Mouse (Mus musculus): ENCODE results near the gene Cactin. TPM values are rescaled to one million over a fixed set of nuclear protein-coding genes. Genes with fewer than 3 reads are reported as not detected.

The Cactin gene
- total RNA-seq, 2 experiments from 2014 or later = 10.5 to 24.7 TPM

GRCm38 (mm10) chr10:81295185-81295584 lies 25.7 kb upstream of the Cactin start:
- ATAC-seq (replicated peaks; ENCODE audit: low FRiP score, poor library complexity, severe bottlenecking) = no peak

- ATAC-seq (replicated peaks; ENCODE audit: low FRiP score, poor library complexity, severe bottlenecking) = no peak
Measured at GRCm38 (mm10) chr10:81297246-81297645, 23.7 kb upstream of the Cactin start.

- no peak for ATAC-seq (replicated peaks; ENCODE audit: low FRiP score, poor library complexity, severe bottlenecking)
Measured at GRCm38 (mm10) chr10:81297845-81298244, 23.1 kb upstream of the Cactin start.

- no peak for ATAC-seq (replicated peaks; ENCODE audit: low FRiP score, poor library complexity, severe bottlenecking)
Measured at GRCm38 (mm10) chr10:81298369-81299100, 22.4 kb upstream of the Cactin start.

- no peak for ATAC-seq (replicated peaks; ENCODE audit: low FRiP score, poor library complexity, severe bottlenecking)
Measured at GRCm38 (mm10) chr10:81299585-81300351, 21.1 kb upstream of the Cactin start.

GRCm38 (mm10) chr10:81300352-81300907 lies 20.5 kb upstream of the Cactin start:
- ATAC-seq (replicated peaks; ENCODE audit: low FRiP score, poor library complexity, severe bottlenecking) = no peak

GRCm38 (mm10) chr10:81301321-81301720 lies 19.6 kb upstream of the Cactin start:
- no peak for ATAC-seq (replicated peaks; ENCODE audit: low FRiP score, poor library complexity, severe bottlenecking)

GRCm38 (mm10) chr10:81302288-81302687 lies 18.6 kb upstream of the Cactin start:
- ATAC-seq (replicated peaks; ENCODE audit: low FRiP score, poor library complexity, severe bottlenecking) = no peak

- no peak for ATAC-seq (replicated peaks; ENCODE audit: low FRiP score, poor library complexity, severe bottlenecking)
Measured at GRCm38 (mm10) chr10:81302781-81303218, 18.1 kb upstream of the Cactin start.

GRCm38 (mm10) chr10:81303258-81303657 lies 17.6 kb upstream of the Cactin start:
- no peak for ATAC-seq (replicated peaks; ENCODE audit: low FRiP score, poor library complexity, severe bottlenecking)

GRCm38 (mm10) chr10:81303761-81304160 lies 17.1 kb upstream of the Cactin start:
- ATAC-seq (replicated peaks; ENCODE audit: low FRiP score, poor library complexity, severe bottlenecking) = no peak

GRCm38 (mm10) chr10:81304597-81305238 lies 16.2 kb upstream of the Cactin start:
- peak; percentile 65 for ATAC-seq (replicated peaks; ENCODE audit: low FRiP score, poor library complexity, severe bottlenecking)

- ATAC-seq (replicated peaks; ENCODE audit: low FRiP score, poor library complexity, severe bottlenecking) = no peak
Measured at GRCm38 (mm10) chr10:81305663-81306062, 15.2 kb upstream of the Cactin start.

GRCm38 (mm10) chr10:81306173-81306668 lies 14.7 kb upstream of the Cactin start:
- ATAC-seq (replicated peaks; ENCODE audit: low FRiP score, poor library complexity, severe bottlenecking) = no peak

- ATAC-seq (replicated peaks; ENCODE audit: low FRiP score, poor library complexity, severe bottlenecking) = no peak
Measured at GRCm38 (mm10) chr10:81306837-81307682, 13.8 kb upstream of the Cactin start.

- no peak for ATAC-seq (replicated peaks; ENCODE audit: low FRiP score, poor library complexity, severe bottlenecking)
Measured at GRCm38 (mm10) chr10:81309571-81309970, 11.3 kb upstream of the Cactin start.

- no peak for ATAC-seq (replicated peaks; ENCODE audit: low FRiP score, poor library complexity, severe bottlenecking)
Measured at GRCm38 (mm10) chr10:81313581-81313980, 7.3 kb upstream of the Cactin start.

- ATAC-seq (replicated peaks; ENCODE audit: low FRiP score, poor library complexity, severe bottlenecking) = no peak
Measured at GRCm38 (mm10) chr10:81314201-81314600, 6.7 kb upstream of the Cactin start.

GRCm38 (mm10) chr10:81315587-81315986 lies 5.3 kb upstream of the Cactin start:
- ATAC-seq (replicated peaks; ENCODE audit: low FRiP score, poor library complexity, severe bottlenecking) = no peak

Data from erythroid progenitor cell, adult 5-6 weeks (primary cell).